Mouse (Mus musculus) heart, adult 2 months (tissue): ENCODE measurements around the gene S100a3.
A peak's percentile ranks its signal among the peaks of the same experiment; 100 is the strongest.

Experiments used
- CTCF ChIP-seq: fragments of 200-600 bp; IDR thresholded peaks from 2 replicates; pipeline ENCODE4 v1.8.1; 2022; ENCODE audit warnings: antibody characterized with exemption, mild to moderate bottlenecking, moderate library complexity
- EP300 ChIP-seq: fragments of 200-500 bp; IDR thresholded peaks from 2 replicates; pipeline ENCODE4 v1.6.1; 2011; ENCODE audit warnings: low read depth, low read length, control low read depth; ENCODE audit not compliant: insufficient read depth
- POLR2A ChIP-seq: fragments of 200-500 bp; IDR thresholded peaks from 2 replicates; pipeline ENCODE4 v1.6.1; 2011; ENCODE audit warnings: mild to moderate bottlenecking, low read depth, low read length, control low read depth; ENCODE audit not compliant: insufficient read depth

GRCm38 (mm10) chr3:90586906-90587305 is 26.5 kb downstream of the S100a3 start:
- TF ChIP-seq CTCF, result peak; percentile 10; the same call in 1 of the 2 replicates
- no peak for TF ChIP-seq POLR2A
- TF ChIP-seq EP300, result 0 out of 2 replicates have a peak, but pooled peaks have one; percentile 9
